Mouse (Mus musculus): ENCODE measurements at regions not wholly inside any gene's neighbourhood (a gene's known extent, or its start where the extent isn't known, plus 50 kb on each side); places are given as distances from the start of the nearest gene placed in this dataset.

- TF ChIP-seq CTCF (IDR thresholded peaks at IDR 0.05; ENCODE audit: control insufficient read depth, insufficient read depth, insufficient replicate concordance, low read depth, low read length) (no peak), POLR2A (IDR thresholded peaks at IDR 0.05; ENCODE audit: control insufficient read depth, low read depth, low read length) (no peak)
Measured at GRCm38 (mm10) chr9:30649392-30650054, 222.6 kb downstream of the Snx19 start.

Measured in testis, adult 2 months (tissue).